Mouse (Mus musculus) adrenal gland, adult 2 months (tissue): ENCODE results near the gene Mup18. TPM values are rescaled to one million over a fixed set of nuclear protein-coding genes. Genes with fewer than 3 reads are reported as not detected.
"Not testable (repeated sequence)": the region's sequence is repeated elsewhere in the genome, so short reads cannot be mapped to it uniquely, and the experiment has no call there.

Experiments
- DNase-seq: peaks from one replicate; pipeline ENCODE4 v3.0.0; 2021
- long read RNA-seq: library from polyadenylated mRNA; stranded (forward); transcript quantifications from one replicate; pipeline ENCODE4 v2.0.0, GENCODE M21; 2021
- polyA plus RNA-seq: library from polyadenylated mRNA; depleted of rRNA; stranded (reverse); fragments of >200 nt; gene quantifications from 2 replicates; pipeline ENCODE4 v1.2.3, GENCODE M21; 2012; rRNA removed
- total RNA-seq, 2 experiments: library from RNA; stranded (reverse); gene quantifications; 2 replicates each; pipeline ENCODE4 v1.2.3; 2021

Gene Mup18
- total RNA-seq (10 to 100 TPM in 1 of 2 experiments, under 1 TPM in 1; 0.55 to 13.6 TPM), polyA plus RNA-seq (not detected in 2 replicates)
- long read RNA-seq = 0 reads

- DNase-seq = not testable (repeated sequence)
Observed at GRCm38 (mm10) chr4:61674036-61674435, at the start of gene Mup18. Gene Mup18, minus strand, starts transcription at chr4:61674136.

- DNase-seq = not testable (repeated sequence)
Observed at GRCm38 (mm10) chr4:61714296-61714695, 40.4 kb upstream of the Mup18 start.

Other genes with a start within 250 kb of the Mup18 start
- gene Mup15, start 234.4 kb downstream of the Mup18 start, total RNA-seq = 1 to 10 TPM in 1 of 2 experiments, not detected in 1; 4.8 TPM
- not detected in 2 replicates for gene Mup15, start 234.4 kb downstream of the Mup18 start, polyA plus RNA-seq
- gene Mup16, start 154.6 kb downstream of the Mup18 start, total RNA-seq = 10 to 100 TPM in 1 of 2 experiments, not detected in 1; 14.5 TPM
- gene Mup16, start 154.6 kb downstream of the Mup18 start, polyA plus RNA-seq = not detected in 2 replicates
- 1 to 10 TPM; 1.1 to 3.6 TPM for gene Mup17, start 78.3 kb downstream of the Mup18 start, total RNA-seq
- gene Mup17, start 78.3 kb downstream of the Mup18 start, polyA plus RNA-seq = not detected in 2 replicates
- 10 to 100 TPM in 1 of 2 experiments, 1 to 10 TPM in 1; 2.1 to 34.9 TPM for gene Mup19, start 108.1 kb upstream of the Mup18 start, total RNA-seq
- gene Mup19, start 108.1 kb upstream of the Mup18 start, polyA plus RNA-seq = not detected in 2 replicates
- gene Mup5, start 161.1 kb upstream of the Mup18 start, total RNA-seq = not detected
- gene Mup5, start 161.1 kb upstream of the Mup18 start, polyA plus RNA-seq = not detected in 2 replicates